Mouse (Mus musculus) kidney, postnatal 0 days (tissue): ENCODE data around the gene Scamp3. TPM values are rescaled to one million over a fixed set of nuclear protein-coding genes. Genes with fewer than 3 reads are reported as not detected.

Source experiments
- ATAC-seq: fragments of 200-750 bp; cut with Nextera tagmentation; replicated peaks from 2 replicates; pipeline ENCODE4 v1.8.0; 2017; ENCODE audit warnings: low read depth, moderate number of reproducible peaks, moderate TSS enrichment, moderate library complexity; ENCODE audit not compliant: low FRiP score
- DNase-seq: peaks from one replicate; pipeline ENCODE4 v3.0.0-alpha.2; 2016; ENCODE audit warnings: low spot score
- H3K27ac ChIP-seq: fragments of 300-500 bp; sonication (generic); 2 replicates; pipeline ENCODE4 v1.5.1; 2014; ENCODE audit warnings: mild to moderate bottlenecking
- H3K27me3 ChIP-seq: fragments of 300-500 bp; sonication (generic); 2 replicates; pipeline ENCODE4 v1.6.1; 2014; ENCODE audit warnings: low read length, mixed read lengths; ENCODE audit not compliant: insufficient read depth
- H3K36me3 ChIP-seq: fragments of 300-500 bp; sonication (generic); 2 replicates; pipeline ENCODE4 v1.6.1; 2014; ENCODE audit warnings: low read length, mixed read lengths; ENCODE audit not compliant: insufficient read depth
- H3K4me1 ChIP-seq: fragments of 300-500 bp; sonication (generic); replicated peaks from 2 replicates; pipeline ENCODE4 v1.6.1; 2014; ENCODE audit warnings: antibody characterized with exemption, low read length, mixed read lengths; ENCODE audit not compliant: insufficient read depth
- H3K4me2 ChIP-seq: fragments of 300-500 bp; sonication (generic); 2 replicates; pipeline ENCODE4 v1.6.1; 2014; ENCODE audit warnings: mild to moderate bottlenecking, low read length, moderate library complexity, mixed read lengths
- H3K4me3 ChIP-seq: fragments of 300-500 bp; sonication (generic); replicated peaks from 2 replicates; pipeline ENCODE4 v1.5.1; 2014; ENCODE audit warnings: low read depth, low read length
- H3K9ac ChIP-seq: fragments of 300-500 bp; sonication (generic); 2 replicates; pipeline ENCODE4 v1.6.1; 2014; ENCODE audit warnings: low read depth, low read length
- H3K9me3 ChIP-seq: fragments of 300-500 bp; sonication (generic); replicated peaks from 2 replicates; pipeline ENCODE4 v1.6.1; 2016; ENCODE audit warnings: low read length, inconsistent platforms, mixed read lengths
- CTCF ChIP-seq: IDR thresholded peaks from 2 replicates; pipeline ENCODE4 v1.5.1; 2016; ENCODE audit warnings: antibody characterized with exemption, low read depth, mild to moderate bottlenecking, moderate library complexity
- WGBS: fragments of 180-500 bp; shearing (Covaris S2); extraction: QIAGEN DNeasy Blood & Tissue Kit; methylation state at CpG from one replicate; pipeline ENCODE4 v1.1.7; 2014; 5-methylcytosine and 5-hydroxymethylcytosine counted together
- polyA plus RNA-seq: library from polyadenylated mRNA; unstranded; fragments of >200 nt; fragmentation: Nextera tagmentation; extraction: Ambion mirVana; gene quantifications from 2 replicates; pipeline ENCODE4 v1.2.1, GENCODE M21; 2015

Scamp3 gene
- polyA plus RNA-seq, 1 experiment from 2014 or later: 107 TPM

DNA sequence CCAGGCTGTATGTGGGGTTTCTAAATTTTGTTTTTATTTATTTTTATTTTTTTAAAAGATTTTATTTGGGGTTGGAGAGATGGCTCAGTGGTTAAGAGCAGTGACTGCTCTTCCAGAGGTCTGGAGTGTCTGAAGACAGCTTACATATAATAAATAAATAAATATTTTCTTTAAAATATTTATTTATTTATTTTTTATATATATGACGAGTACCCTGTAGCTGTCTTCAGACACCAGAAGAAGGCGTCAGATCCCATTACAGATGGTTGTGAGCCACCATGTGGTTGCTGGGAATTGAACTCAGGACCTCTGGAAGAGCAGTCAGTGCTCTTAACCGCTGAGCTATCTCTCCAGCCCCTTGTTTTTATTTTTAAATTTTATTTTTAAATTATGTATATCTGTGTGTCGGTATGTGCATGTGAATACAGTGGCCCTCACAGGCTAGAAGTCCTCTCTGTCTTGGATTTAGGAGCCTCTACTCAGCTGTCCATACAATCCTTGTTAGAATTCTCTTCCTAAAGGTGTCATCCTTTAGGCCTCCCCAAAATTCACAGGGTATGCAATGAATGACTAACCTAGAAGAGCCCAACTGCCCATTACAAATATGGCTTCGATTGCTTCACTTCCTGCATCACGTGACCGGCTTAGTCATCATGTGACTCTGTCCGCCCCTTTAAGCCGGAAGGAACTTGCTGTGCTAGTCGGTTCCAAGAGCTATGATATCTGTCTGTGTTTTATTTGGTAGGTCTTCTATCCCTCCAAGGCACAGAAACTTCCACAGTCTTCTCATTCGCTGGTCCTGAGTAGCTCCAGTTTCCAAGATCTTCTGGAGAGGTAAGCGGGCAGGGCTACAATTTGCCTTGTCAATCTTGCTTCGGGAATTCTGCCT lies 25.2 kb downstream of the Scamp3 start, which contains the start of gene Gba:
TSS of gene Gba (plus strand) at position 676 of the 889 bp plus-strand sequence.
- Histone ChIP-seq H3K36me3 (peaks cover 19% of the 10 kb centered on the region), H3K4me2 (peak within 1 kb of the TSS; percentile 70), H3K4me1 (0 out of 2 replicates have a peak, but pooled peaks cover 4% of the 10 kb centered on the region), H3K9ac (peak within 1 kb of the TSS; percentile 52), H3K9me3 (no peaks in the 10 kb centered on the region), H3K27ac (no peak within 1 kb of the TSS), H3K27me3 (no peaks in the 10 kb centered on the region), H3K4me3 (peak within 1 kb of the TSS; percentile 45)
- ATAC-seq (peak; percentile 87), DNase-seq (peak; percentile 95)
- TF ChIP-seq CTCF: no peak
- 26% methylated on average over 13 of the region's 13 CpGs for WGBS

DNA sequence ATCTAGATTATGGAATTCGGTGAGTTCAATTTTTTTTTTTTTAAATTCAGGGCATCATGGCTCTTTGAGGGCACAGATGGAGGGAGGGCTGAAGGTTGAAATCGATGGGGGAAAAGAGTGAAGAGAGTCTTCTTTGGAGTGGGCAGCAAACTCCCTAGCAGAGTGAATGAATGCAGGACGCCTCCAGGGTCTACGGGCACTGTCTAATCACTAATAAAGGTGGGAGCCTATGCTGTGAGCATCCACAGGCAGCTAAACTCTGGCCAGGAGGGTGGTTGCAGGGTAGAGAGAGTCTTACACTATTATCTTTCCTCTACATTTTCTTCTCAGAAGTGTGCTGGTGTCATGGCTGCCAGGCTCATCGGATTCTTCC lies 25.9 kb downstream of the Scamp3 start:
- Histone ChIP-seq H3K9ac (peak overlapping the region; percentile 52), H3K4me2 (peak overlapping the region; percentile 70), H3K4me1 (0 out of 2 replicates have a peak, but pooled peaks cover 4% of the 10 kb centered on the region), H3K27me3 (no peaks in the 10 kb centered on the region), H3K4me3 (peak overlapping the region; percentile 45), H3K36me3 (peaks cover 25% of the 10 kb centered on the region), H3K9me3 (no peaks in the 10 kb centered on the region), H3K27ac (no peak overlapping the region)
- WGBS: 42% methylated on average over 5 of the region's 5 CpGs
- DNase-seq (no peak), ATAC-seq (no peak; the same call in 1 of the 2 replicates)
- no peak for TF ChIP-seq CTCF

DNA sequence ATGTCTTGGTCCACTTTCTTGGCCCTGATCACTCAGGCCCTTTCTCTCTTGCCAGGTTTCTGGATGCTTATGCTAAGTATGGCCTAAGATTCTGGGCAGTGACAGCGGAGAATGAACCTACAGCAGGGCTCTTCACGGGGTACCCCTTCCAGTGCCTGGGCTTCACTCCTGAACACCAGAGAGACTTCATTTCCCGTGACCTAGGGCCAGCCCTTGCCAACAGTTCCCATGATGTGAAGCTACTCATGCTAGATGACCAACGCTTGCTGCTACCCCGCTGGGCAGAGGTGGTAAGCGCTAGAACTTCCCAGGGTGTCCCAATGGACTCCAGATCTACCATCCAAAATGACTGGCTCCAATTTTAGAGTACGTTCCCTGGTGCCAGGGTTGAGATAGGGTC lies 28.8 kb downstream of the Scamp3 start:
- no peak overlapping the region for H3K4me2 ChIP-seq
- peaks cover 44% of the 10 kb centered on the region for H3K36me3 ChIP-seq
- H3K9me3 ChIP-seq: no peaks in the 10 kb centered on the region
- H3K4me3 ChIP-seq: no peak overlapping the region
- no peak overlapping the region for H3K9ac ChIP-seq
- H3K27ac ChIP-seq: no peak overlapping the region
- WGBS: 89% methylated on average over 7 of the region's 7 CpGs
- no peaks in the 10 kb centered on the region for H3K27me3 ChIP-seq
- DNase-seq (no peak), ATAC-seq (no peak)
- no peak for TF ChIP-seq CTCF
- H3K4me1 ChIP-seq: 0 out of 2 replicates have a peak, but pooled peaks cover 4% of the 10 kb centered on the region

DNA sequence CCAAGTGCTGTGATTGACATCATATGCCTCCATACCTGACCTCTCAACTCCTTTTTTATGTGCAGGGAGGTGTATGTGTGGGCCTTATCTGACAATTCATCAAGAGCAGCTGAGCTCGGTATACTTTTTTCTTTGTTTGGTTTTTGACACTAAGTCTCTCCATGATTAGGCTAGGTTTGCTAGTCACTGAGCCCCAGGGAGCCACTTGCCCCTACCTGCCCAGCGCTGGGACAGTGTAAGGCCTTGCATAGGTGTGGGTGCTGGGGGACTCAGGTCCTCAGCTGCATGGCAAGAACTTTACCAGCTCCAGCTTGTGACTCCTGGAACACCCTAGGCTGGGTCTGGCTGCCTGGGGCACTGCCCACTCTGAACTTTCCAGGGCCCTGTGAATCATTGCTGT lies 29.4 kb downstream of the Scamp3 start:
- Histone ChIP-seq H3K4me1 (0 out of 2 replicates have a peak, but pooled peaks cover 4% of the 10 kb centered on the region), H3K4me3 (no peak overlapping the region), H3K27ac (no peak overlapping the region), H3K9me3 (no peaks in the 10 kb centered on the region), H3K4me2 (no peak overlapping the region), H3K9ac (no peak overlapping the region), H3K36me3 (peaks cover 44% of the 10 kb centered on the region), H3K27me3 (no peaks in the 10 kb centered on the region)
- no peak for DNase-seq
- no peak for TF ChIP-seq CTCF
- ATAC-seq: no peak
- 79% methylated on average over 2 of the region's 2 CpGs for WGBS

DNA sequence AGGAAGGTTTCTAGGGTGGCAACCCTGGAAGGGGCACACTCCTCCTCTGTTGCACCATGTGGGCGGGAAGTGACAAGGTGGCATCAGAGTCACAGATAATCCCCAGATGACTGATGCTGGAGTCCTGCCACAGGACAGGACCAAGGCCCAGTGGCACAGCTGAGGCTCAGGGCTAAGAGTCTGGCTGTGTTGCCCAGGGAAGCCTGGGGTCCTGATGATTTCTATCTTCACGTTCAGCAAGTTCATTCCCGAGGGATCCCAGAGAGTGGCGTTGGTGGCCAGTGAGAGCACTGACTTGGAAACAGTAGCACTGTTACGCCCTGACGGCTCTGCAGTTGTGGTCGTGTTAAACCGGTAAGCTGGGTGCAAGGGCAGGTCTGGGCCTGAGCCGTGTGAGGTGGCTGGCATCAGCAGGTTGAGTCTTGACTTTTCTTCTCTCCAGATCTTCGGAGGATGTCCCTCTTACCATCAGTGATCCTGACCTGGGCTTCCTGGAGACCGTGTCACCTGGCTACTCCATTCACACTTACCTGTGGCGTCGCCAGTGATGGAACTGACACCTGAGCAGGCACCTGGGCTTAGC lies 30.9 kb downstream of the Scamp3 start:
- no peak for TF ChIP-seq CTCF
- WGBS: 86% methylated on average over 13 of the region's 13 CpGs
- Histone ChIP-seq H3K4me2 (no peak overlapping the region), H3K27me3 (no peaks in the 10 kb centered on the region), H3K27ac (no peak overlapping the region), H3K4me1 (peaks cover 10% of the 10 kb centered on the region; the same call in 1 of the 2 replicates), H3K4me3 (no peak overlapping the region), H3K9me3 (no peaks in the 10 kb centered on the region), H3K9ac (no peak overlapping the region), H3K36me3 (peaks cover 44% of the 10 kb centered on the region)
- no peak for DNase-seq
- no peak for ATAC-seq

DNA sequence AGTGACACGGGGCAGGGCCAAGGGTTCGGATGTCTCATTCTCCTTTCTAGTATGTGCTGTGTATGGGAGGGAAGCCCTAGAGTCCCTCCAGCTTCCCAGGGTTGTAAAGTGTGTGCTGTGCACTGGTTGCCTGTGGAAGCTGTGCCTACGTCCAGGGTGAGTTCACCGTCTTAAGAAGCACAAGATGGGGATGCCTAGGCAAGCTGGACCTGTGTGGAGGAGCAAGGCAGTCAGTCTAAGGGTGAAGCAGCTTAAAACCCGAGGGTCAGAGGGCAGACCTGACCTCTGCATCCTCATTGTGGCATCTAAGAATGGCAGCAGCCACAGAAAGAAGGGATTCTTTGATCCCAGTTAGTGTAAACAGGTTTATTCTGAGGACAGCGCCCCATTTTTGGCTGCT lies 31.5 kb downstream of the Scamp3 start:
- no peak overlapping the region for H3K9ac ChIP-seq
- ATAC-seq (no peak), DNase-seq (no peak)
- H3K27me3 ChIP-seq: no peaks in the 10 kb centered on the region
- H3K4me3 ChIP-seq: no peak overlapping the region
- no peak overlapping the region for H3K4me2 ChIP-seq
- H3K27ac ChIP-seq: no peak overlapping the region
- peaks cover 44% of the 10 kb centered on the region for H3K36me3 ChIP-seq
- H3K9me3 ChIP-seq: no peaks in the 10 kb centered on the region
- peaks cover 9% of the 10 kb centered on the region; the same call in 1 of the 2 replicates for H3K4me1 ChIP-seq
- WGBS: 86% methylated on average over 6 of the region's 6 CpGs
- TF ChIP-seq CTCF: no peak
